Mouse (Mus musculus) E14TG2a.4 (cell line): ENCODE measurements around the gene Ncmap.
A peak's percentile ranks its signal among the peaks of the same experiment; 100 is the strongest.

Source experiments
- H3K27me3 ChIP-seq: 2 replicates; pipeline ENCODE4 v1.6.1; 2014; ENCODE audit warnings: low read length, control low read depth; ENCODE audit not compliant: insufficient read depth
- H3K36me3 ChIP-seq: 2 replicates; pipeline ENCODE4 v1.6.1; 2014; ENCODE audit warnings: low read length, control low read depth; ENCODE audit not compliant: insufficient read depth
- H3K4me1 ChIP-seq: replicated peaks from 2 replicates; pipeline ENCODE4 v1.6.1; 2014; ENCODE audit warnings: low read depth, low read length, control low read depth
- H3K4me3 ChIP-seq: replicated peaks from 2 replicates; pipeline ENCODE4 v1.5.1; 2014; ENCODE audit warnings: mild to moderate bottlenecking, low read length
- H3K9me3 ChIP-seq: 2 replicates; pipeline ENCODE4 v1.6.1; 2014; ENCODE audit warnings: low read length, control low read depth
- CTCF ChIP-seq: conservative IDR thresholded peaks from 2 replicates; pipeline ENCODE4 v1.5.1; 2014; ENCODE audit warnings: low read length
- NANOG ChIP-seq: IDR thresholded peaks from 2 replicates; pipeline ENCODE4 v1.6.1; 2014; ENCODE audit warnings: borderline replicate concordance, low read length, mixed read lengths
- POU5F1 ChIP-seq: IDR thresholded peaks from 2 replicates; pipeline ENCODE4 v1.6.1; 2014; ENCODE audit warnings: low read length, borderline replicate concordance

The Ncmap gene

DNA sequence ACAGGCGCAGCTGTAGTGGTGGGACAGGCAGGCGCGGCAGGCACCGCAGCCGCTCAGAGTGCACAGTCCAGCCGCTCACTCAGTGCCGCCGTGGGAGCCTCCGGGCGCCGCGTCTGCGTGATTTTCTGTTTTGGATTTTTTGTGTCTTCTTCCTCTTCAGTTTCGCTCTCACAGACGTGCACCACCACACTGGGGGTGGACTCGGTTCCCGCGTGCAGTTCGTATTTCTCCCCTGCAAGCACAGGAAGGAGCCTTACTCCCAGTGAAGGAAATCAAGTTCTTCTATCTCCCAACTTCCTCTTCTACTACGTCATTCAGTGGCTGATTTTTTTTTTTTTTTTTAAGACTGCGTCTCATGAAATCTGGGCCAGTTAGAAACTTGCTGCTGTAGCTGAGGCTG lies 18.3 kb upstream of the Ncmap start:
- no peaks in the 10 kb centered on the region for H3K27me3 ChIP-seq
- no peaks in the 10 kb centered on the region for H3K9me3 ChIP-seq
- 0 out of 2 replicates have a peak overlapping the region, but pooled peaks have one; percentile 20 for H3K4me3 ChIP-seq
- TF ChIP-seq POU5F1 (no peak), CTCF (no peak), NANOG (no peak)
- H3K36me3 ChIP-seq: peaks cover 59% of the 10 kb centered on the region
- H3K4me1 ChIP-seq: peaks cover 90% of the 10 kb centered on the region

DNA sequence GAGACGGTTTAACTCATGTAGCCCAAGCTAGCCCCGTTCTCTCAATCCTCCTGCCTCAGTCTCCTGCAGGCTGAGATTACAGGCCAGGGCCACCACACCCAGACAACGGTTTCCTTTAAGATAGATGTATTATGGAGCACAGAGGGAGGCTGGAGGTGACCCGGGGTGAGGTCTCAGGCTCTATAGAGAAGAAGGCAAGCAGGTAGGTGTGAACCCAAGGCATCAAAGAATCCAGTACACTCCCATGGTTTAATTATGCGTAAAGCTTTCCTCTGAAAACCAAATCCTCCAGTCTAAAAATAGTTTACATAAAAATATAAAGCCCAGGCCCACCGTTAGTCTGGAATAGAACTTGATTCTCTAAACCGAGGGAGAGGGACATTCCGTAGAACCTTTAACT lies 15.5 kb upstream of the Ncmap start:
- TF ChIP-seq POU5F1 (no peak), NANOG (no peak), CTCF (no peak)
- Histone ChIP-seq H3K36me3 (peaks cover 47% of the 10 kb centered on the region), H3K4me3 (no peak overlapping the region)

DNA sequence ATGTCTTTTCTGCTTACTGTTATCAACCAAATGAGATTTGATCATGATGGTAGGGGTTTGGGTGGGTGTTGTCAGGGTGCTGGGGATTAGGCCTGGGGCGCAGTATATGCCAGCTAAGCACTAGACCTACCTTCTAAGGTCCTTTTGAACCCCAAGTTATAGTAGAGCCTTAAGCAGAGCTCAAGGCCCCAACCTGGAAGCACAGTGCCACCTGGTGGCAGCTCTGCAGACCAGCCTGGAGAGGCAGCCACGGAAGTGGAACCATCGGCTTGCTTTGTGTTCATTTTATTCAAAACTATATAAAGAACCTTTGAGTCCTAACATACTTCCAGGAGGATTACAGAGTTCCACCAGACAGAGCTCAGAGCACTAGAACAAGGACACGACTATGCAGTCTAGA lies 13.6 kb upstream of the Ncmap start:
- H3K4me1 ChIP-seq: peaks cover 52% of the 10 kb centered on the region
- no peaks in the 10 kb centered on the region; the same call in 1 of the 2 replicates for H3K9me3 ChIP-seq
- no peak overlapping the region for H3K4me3 ChIP-seq
- peaks cover 32% of the 10 kb centered on the region for H3K36me3 ChIP-seq
- no peaks in the 10 kb centered on the region for H3K27me3 ChIP-seq
- TF ChIP-seq NANOG (no peak), POU5F1 (no peak), CTCF (peak; percentile 76)

More for the DNA sequence above, 15.5 kb upstream of the Ncmap start:
- H3K9me3 ChIP-seq: no peaks in the 10 kb centered on the region; the same call in 1 of the 2 replicates
- H3K27me3 ChIP-seq: no peaks in the 10 kb centered on the region
- H3K4me1 ChIP-seq: peaks cover 70% of the 10 kb centered on the region

DNA sequence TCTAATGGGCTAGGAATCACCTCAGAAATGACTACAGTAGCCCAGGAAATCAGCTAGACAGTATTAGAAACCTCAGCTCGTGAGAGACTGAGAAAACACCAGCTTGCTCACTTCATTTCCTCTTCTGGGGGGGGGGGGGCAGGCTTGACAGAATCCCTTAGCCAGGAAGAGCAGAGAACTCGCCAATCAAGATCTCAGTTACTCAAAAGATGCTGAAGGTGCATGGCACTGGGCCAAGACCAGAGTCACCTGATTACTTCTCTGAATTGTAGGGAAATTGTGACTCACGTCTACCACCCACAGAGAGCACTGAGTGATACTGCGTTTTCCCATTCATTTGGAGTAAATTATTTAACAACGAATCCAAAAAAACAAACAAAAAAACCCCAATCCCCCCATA lies 8.2 kb upstream of the Ncmap start:
- H3K9me3 ChIP-seq: no peaks in the 10 kb centered on the region; the same call in 1 of the 2 replicates
- no peak for TF ChIP-seq CTCF
- TF ChIP-seq POU5F1: no peak
- TF ChIP-seq NANOG: no peak
- no peak overlapping the region for H3K4me3 ChIP-seq
- H3K36me3 ChIP-seq: no peaks in the 10 kb centered on the region
- peaks cover 18% of the 10 kb centered on the region for H3K4me1 ChIP-seq
- no peaks in the 10 kb centered on the region for H3K27me3 ChIP-seq

DNA sequence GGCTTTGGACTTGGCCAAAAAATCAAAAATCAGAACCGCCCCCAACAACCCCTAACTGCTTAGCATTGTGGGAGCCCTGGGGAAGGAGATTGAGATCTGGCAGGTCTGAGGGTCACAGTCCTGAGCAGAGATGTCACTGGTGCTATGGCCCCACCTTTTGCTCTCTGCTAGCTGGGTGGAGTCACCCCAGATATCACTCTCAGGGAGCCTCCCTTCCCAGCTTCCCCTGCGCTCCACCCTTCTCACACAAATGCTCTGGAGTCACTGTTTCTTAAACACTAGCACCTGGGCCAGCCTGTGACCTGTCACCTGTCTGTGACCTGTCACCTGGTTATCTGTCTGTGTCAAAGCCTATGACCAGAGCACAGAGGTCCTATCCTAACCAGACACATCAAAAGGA lies 6.9 kb upstream of the Ncmap start:
- Histone ChIP-seq H3K4me3 (no peak overlapping the region), H3K9me3 (no peaks in the 10 kb centered on the region), H3K4me1 (peaks cover 18% of the 10 kb centered on the region), H3K27me3 (no peaks in the 10 kb centered on the region), H3K36me3 (no peaks in the 10 kb centered on the region)
- TF ChIP-seq POU5F1 (no peak), NANOG (no peak), CTCF (no peak)

DNA sequence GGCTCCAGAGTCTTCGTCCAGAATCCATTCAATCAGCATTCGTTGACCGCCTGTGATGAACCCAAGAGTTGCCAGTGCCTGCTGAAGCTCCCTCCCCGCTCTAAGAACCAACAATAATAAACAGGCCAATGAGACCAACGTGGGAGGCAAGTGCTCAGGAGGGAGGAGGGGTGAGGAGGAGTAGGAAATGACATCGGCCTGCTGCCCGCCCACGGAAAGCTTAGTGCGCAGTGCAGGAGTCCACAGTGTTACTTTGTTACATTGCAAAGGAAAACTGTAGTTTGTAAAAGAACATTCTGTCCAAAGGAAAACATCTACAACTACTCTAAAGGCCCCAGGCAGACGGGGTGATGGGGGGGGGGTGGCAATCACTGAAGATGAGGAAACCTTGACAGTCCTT lies 6.0 kb upstream of the Ncmap start:
- H3K27me3 ChIP-seq: peaks cover 4% of the 10 kb centered on the region; the same call in 1 of the 2 replicates
- H3K4me1 ChIP-seq: peaks cover 18% of the 10 kb centered on the region
- no peak overlapping the region for H3K4me3 ChIP-seq
- TF ChIP-seq CTCF (no peak), POU5F1 (no peak), NANOG (no peak)
- H3K9me3 ChIP-seq: no peaks in the 10 kb centered on the region
- H3K36me3 ChIP-seq: no peaks in the 10 kb centered on the region

DNA sequence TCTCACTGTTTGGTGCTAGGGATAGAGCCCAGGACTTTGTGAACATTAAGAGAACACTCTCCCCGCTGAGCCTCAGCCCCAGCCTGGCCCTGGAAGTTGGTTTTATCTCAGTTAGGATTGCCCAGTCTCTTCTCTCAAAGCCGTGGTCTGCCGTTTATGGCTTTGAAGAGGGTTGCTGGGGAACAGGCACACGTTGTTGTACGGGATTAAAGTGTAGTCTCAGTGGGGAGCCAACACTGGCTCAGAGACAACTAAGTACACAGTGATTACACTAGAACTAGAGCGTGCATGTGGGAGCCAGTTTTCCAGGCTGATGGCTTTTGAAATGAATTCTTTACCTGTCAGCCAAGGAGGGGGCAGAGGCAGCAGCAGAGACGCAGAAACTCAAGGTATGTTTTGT lies 3.9 kb upstream of the Ncmap start:
- H3K9me3 ChIP-seq: no peaks in the 10 kb centered on the region
- peaks cover 23% of the 10 kb centered on the region for H3K27me3 ChIP-seq
- no peaks in the 10 kb centered on the region for H3K36me3 ChIP-seq
- H3K4me1 ChIP-seq: peaks cover 34% of the 10 kb centered on the region
- TF ChIP-seq POU5F1: no peak
- no peak for TF ChIP-seq CTCF
- TF ChIP-seq NANOG: no peak
- H3K4me3 ChIP-seq: no peak overlapping the region

DNA sequence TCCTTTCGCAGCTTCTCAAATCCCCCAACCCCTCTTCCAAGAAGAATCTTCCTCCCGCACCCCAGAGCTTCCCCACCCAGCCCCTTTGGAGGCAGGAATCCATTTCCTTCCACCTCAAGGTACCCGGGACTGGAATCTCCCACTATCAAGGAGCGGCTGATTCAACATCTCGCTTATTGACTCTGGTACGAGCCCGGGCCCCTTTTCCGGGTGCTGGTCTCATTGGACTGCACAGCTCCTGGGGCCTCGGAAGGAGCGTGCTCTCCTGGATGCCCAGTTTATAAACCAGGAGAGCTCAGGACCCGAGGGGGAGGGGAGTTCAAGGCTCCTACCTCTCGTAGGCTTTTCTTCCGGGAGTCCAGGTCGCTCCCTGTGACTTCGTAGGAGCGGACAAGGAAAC lies 476 bp downstream of the Ncmap start:
- H3K36me3 ChIP-seq: no peaks in the 10 kb centered on the region
- H3K4me3 ChIP-seq: peak overlapping the region; percentile 75
- peaks cover 27% of the 10 kb centered on the region for H3K27me3 ChIP-seq
- H3K9me3 ChIP-seq: peaks cover 5% of the 10 kb centered on the region
- peaks cover 40% of the 10 kb centered on the region for H3K4me1 ChIP-seq
- no peak for TF ChIP-seq NANOG
- TF ChIP-seq POU5F1: no peak
- no peak for TF ChIP-seq CTCF

DNA sequence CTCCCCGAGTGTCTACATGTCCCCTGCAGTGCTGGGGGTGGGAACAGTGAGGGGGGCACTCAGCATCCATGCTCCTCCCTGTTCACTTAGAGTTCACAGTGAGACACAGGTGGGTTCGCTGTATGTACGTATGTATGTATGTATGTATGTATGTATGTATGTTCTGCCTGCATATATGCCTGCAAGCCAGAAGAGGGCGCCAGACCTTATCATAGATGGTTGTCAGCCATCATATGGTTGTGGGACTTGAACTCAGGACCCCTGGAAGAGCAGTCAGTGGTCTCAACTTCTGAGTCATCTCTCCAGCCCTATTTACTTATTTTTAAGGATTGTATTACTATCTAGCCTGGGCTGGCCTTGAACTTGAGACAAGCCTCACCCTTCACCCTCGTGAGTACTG lies 1.7 kb downstream of the Ncmap start:
- Histone ChIP-seq H3K4me1 (peaks cover 41% of the 10 kb centered on the region), H3K4me3 (no peak overlapping the region), H3K27me3 (peaks cover 27% of the 10 kb centered on the region), H3K9me3 (peaks cover 7% of the 10 kb centered on the region), H3K36me3 (no peaks in the 10 kb centered on the region)
- TF ChIP-seq NANOG: no peak
- TF ChIP-seq CTCF: peak; percentile 23
- no peak for TF ChIP-seq POU5F1
